Mouse (Mus musculus) ES-Bruce4 (cell line): ENCODE measurements around the gene Dock7.

Source experiments
- CTCF ChIP-seq: IDR thresholded peaks from one replicate; pipeline ENCODE4 v1.8.1; 2011; ENCODE audit warnings: low read depth, low read length
- POLR2A ChIP-seq: IDR thresholded peaks from one replicate; pipeline ENCODE4 v1.8.1; 2011; ENCODE audit warnings: low read length; ENCODE audit not compliant: insufficient read depth

- TF ChIP-seq CTCF (no peak), POLR2A (no peak)
Observed at GRCm38 (mm10) chr4:99022221-99022620, 98.5 kb downstream of the Dock7 start.
